Mouse (Mus musculus) heart, adult 2 months (tissue): ENCODE data around the gene Btbd3. TPM values are rescaled to one million over a fixed set of nuclear protein-coding genes. Genes with fewer than 3 reads are reported as not detected.

Experiments
- DNase-seq, 2 experiments: peaks; one replicate each; pipeline ENCODE4 v3.0.0; 2021
- H3K27ac ChIP-seq: fragments of 200-600 bp; 2 replicates; pipeline ENCODE4 v1.8.1; 2022
- H3K27me3 ChIP-seq: fragments of 200-500 bp; 2 replicates; pipeline ENCODE4 v1.6.1; 2012; ENCODE audit warnings: mild to moderate bottlenecking, low read length, inconsistent platforms, mixed read lengths; ENCODE audit not compliant: control insufficient read depth, insufficient read depth
- H3K36me3 ChIP-seq: fragments of 200-500 bp; 2 replicates; pipeline ENCODE4 v1.6.1; 2012; ENCODE audit warnings: low read length, inconsistent platforms; ENCODE audit not compliant: control insufficient read depth, insufficient read depth
- H3K4me1 ChIP-seq: fragments of 200-500 bp; 2 replicates; pipeline ENCODE4 v1.6.1; 2011; ENCODE audit warnings: low read length; ENCODE audit not compliant: control insufficient read depth, insufficient read depth
- H3K4me3 ChIP-seq: fragments of 200-600 bp; 2 replicates; pipeline ENCODE4 v1.8.1; 2022
- H3K79me2 ChIP-seq: fragments of 200-500 bp; replicated peaks from 2 replicates; pipeline ENCODE4 v1.6.1; 2012; ENCODE audit warnings: mild to moderate bottlenecking, inconsistent platforms, low read length, moderate library complexity, mixed read lengths; ENCODE audit not compliant: control insufficient read depth, insufficient read depth
- H3K9ac ChIP-seq: fragments of 200-500 bp; 2 replicates; pipeline ENCODE4 v1.6.1; 2012; ENCODE audit warnings: low read depth, mild to moderate bottlenecking, control low read depth, inconsistent platforms, low read length, mixed read lengths
- CTCF ChIP-seq: fragments of 200-600 bp; IDR thresholded peaks from 2 replicates; pipeline ENCODE4 v1.8.1; 2022; ENCODE audit warnings: antibody characterized with exemption, mild to moderate bottlenecking, moderate library complexity
- EP300 ChIP-seq: fragments of 200-500 bp; IDR thresholded peaks from 2 replicates; pipeline ENCODE4 v1.6.1; 2011; ENCODE audit warnings: low read depth, low read length, control low read depth; ENCODE audit not compliant: insufficient read depth
- POLR2A ChIP-seq: fragments of 200-500 bp; IDR thresholded peaks from 2 replicates; pipeline ENCODE4 v1.6.1; 2011; ENCODE audit warnings: mild to moderate bottlenecking, low read depth, low read length, control low read depth; ENCODE audit not compliant: insufficient read depth
- WGBS: fragments of 180-500 bp; shearing (Covaris S2); methylation state at CpG from one replicate; pipeline ENCODE4 v1.1.7; 2018; 5-methylcytosine and 5-hydroxymethylcytosine counted together
- intact Hi-C: fragments of 180-260 bp; cut with DNase I; formaldehyde crosslinking; loops from one replicate; pipeline ENCODE4 v1.15.1; 2025
- polyA plus RNA-seq: library from polyadenylated mRNA; depleted of rRNA; stranded (reverse); fragments of >200 nt; gene quantifications from 2 replicates; pipeline ENCODE4 v1.2.3, GENCODE M21; 2012
- total RNA-seq, 2 experiments: library from RNA; stranded (reverse); gene quantifications; 2 replicates each; pipeline ENCODE4 v1.2.3; 2021

Gene Btbd3
- total and polyA plus RNA-seq, 3 experiments: 7.1 to 14.4 (median 12.9) TPM

GRCm38 (mm10) chr2:138585930-138586329 is 329.6 kb downstream of the Btbd3 start:
- WGBS: 67% methylated on average over 2 of the region's 2 CpGs
- Histone ChIP-seq H3K27ac (no peak overlapping the region), H3K4me3 (no peak overlapping the region)

GRCm38 (mm10) chr2:138587335-138587734 is 331.0 kb downstream of the Btbd3 start:
- intact Hi-C loops: no loop called here
- H3K4me1 ChIP-seq: no peaks in the 10 kb centered on the region
- no peaks in the 10 kb centered on the region for H3K79me2 ChIP-seq
- DNase-seq: no peak
- TF ChIP-seq POLR2A (no peak), CTCF (no peak), EP300 (no peak)
- H3K36me3 ChIP-seq: no peaks in the 10 kb centered on the region
- 66% methylated on average over 2 of the region's 2 CpGs for WGBS
- no peak overlapping the region for H3K4me3 ChIP-seq
- no peak overlapping the region for H3K9ac ChIP-seq
- H3K27ac ChIP-seq: no peak overlapping the region
- H3K27me3 ChIP-seq: no peaks in the 10 kb centered on the region

More at GRCm38 (mm10) chr2:138585930-138586329, 329.6 kb downstream of the Btbd3 start:
- intact Hi-C loops: no loop called here
- DNase-seq: no peak
- H3K4me1 ChIP-seq: no peaks in the 10 kb centered on the region
- H3K27me3 ChIP-seq: no peaks in the 10 kb centered on the region
- TF ChIP-seq POLR2A: no peak
- TF ChIP-seq CTCF: no peak
- TF ChIP-seq EP300: no peak
- no peaks in the 10 kb centered on the region for H3K36me3 ChIP-seq
- no peak overlapping the region for H3K9ac ChIP-seq
- no peaks in the 10 kb centered on the region for H3K79me2 ChIP-seq

DNA sequence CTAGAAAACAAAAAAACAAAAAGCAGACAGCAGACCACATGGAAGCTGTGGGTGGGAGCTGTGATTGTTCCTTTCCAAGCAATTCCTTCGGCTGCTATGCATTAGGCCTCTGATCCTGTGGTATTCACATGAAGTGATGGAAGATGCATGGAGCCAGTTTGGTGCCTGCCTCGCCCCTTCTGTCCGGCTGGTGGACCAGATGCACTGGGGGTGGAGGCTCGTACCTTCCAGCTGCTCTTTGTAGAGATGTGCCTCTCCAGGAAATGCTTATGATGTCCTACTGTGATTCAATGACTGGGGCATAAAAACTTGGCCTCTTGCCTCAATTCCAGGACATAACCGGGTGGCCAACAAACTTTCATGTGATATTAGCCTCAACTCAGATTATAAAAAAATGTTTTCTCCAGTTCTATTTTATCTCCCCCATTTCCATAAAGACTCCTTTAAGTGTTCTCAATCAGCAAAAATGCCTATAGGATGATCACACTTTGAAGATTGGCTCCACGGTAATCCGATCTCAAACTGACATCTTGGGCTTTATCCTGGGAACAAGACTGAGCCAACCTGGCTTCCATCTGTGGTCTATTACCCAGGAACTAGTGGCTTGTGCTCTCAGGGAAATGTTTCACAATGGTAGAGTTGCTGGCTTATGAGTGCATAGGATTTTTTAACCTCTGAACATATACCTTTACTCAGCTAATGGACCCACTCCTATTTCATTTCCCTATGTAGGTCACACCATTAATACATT is 331.6 kb downstream of the Btbd3 start:
- no peak for TF ChIP-seq CTCF
- TF ChIP-seq EP300: no peak
- TF ChIP-seq POLR2A: no peak
- no peak overlapping the region for H3K4me3 ChIP-seq
- DNase-seq: no peak
- no peaks in the 10 kb centered on the region for H3K27me3 ChIP-seq
- H3K27ac ChIP-seq: no peak overlapping the region
- H3K36me3 ChIP-seq: no peaks in the 10 kb centered on the region
- no peaks in the 10 kb centered on the region for H3K79me2 ChIP-seq
- H3K4me1 ChIP-seq: no peaks in the 10 kb centered on the region
- 80% methylated on average over 7 of the region's 7 CpGs for WGBS
- intact Hi-C loops: no loop called here
- H3K9ac ChIP-seq: no peak overlapping the region

DNA sequence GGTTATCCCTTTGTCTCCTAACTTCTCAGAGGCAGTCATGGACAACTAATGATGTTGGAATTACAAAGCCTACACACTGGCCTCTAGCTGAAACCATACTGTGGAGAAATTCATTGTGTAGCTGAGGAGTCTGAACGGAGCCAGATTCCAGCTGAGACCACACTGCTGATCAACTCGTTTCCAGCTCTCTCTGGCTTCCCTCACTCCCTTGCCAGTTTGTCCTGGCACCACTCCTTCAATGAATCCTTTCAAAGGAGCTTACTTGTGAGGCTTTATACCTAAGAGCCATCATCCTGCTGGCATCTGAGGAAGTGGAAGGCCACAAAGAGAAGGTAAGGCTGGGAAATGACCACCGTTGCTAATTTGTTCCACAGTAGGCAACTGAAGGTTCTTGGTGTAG is 332.7 kb downstream of the Btbd3 start:
- H3K27ac ChIP-seq: no peak overlapping the region
- no peak for DNase-seq
- TF ChIP-seq CTCF (no peak), POLR2A (no peak), EP300 (no peak)
- H3K79me2 ChIP-seq: no peaks in the 10 kb centered on the region
- H3K9ac ChIP-seq: no peak overlapping the region
- no peaks in the 10 kb centered on the region for H3K4me1 ChIP-seq
- H3K36me3 ChIP-seq: no peaks in the 10 kb centered on the region
- 84% methylated on average over 3 of the region's 3 CpGs for WGBS
- H3K27me3 ChIP-seq: no peaks in the 10 kb centered on the region
- intact Hi-C loops: no loop called here
- no peak overlapping the region for H3K4me3 ChIP-seq

- no peaks in the 10 kb centered on the region for H3K79me2 ChIP-seq
- no peak overlapping the region for H3K9ac ChIP-seq
- no peak for DNase-seq
- H3K27me3 ChIP-seq: no peaks in the 10 kb centered on the region
- no peaks in the 10 kb centered on the region for H3K36me3 ChIP-seq
- H3K4me3 ChIP-seq: no peak overlapping the region
- H3K4me1 ChIP-seq: no peaks in the 10 kb centered on the region
- no peak overlapping the region for H3K27ac ChIP-seq
- WGBS: 41% methylated on average over 1 of the region's 1 CpGs
- TF ChIP-seq EP300 (no peak), POLR2A (no peak), CTCF (no peak)
- intact Hi-C loops: no loop called here
Observed at GRCm38 (mm10) chr2:138590307-138590706, 333.9 kb downstream of the Btbd3 start.

DNA sequence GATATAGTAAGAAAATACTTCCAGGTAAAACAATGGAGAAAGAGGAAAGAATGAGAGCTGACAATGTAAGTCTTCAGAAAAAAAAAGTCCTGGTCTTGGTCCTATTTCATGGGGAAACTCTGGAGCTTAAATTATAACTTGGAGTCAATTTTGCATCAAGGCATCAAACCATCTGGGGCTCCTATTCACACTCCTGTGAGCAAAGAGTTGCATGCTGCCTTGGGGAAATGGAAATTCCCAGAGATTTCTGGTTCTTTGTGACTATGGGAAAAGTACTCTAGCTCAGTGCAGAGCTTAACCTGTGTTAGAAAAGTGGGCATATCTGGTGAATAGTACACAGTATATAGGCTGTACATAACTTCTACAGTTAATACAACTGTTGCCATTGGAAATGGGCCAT is 356.0 kb downstream of the Btbd3 start:
- Histone ChIP-seq H3K36me3 (no peaks in the 10 kb centered on the region), H3K4me3 (no peak overlapping the region), H3K27me3 (no peaks in the 10 kb centered on the region), H3K79me2 (no peaks in the 10 kb centered on the region), H3K27ac (no peak overlapping the region), H3K4me1 (no peaks in the 10 kb centered on the region), H3K9ac (no peak overlapping the region)
- intact Hi-C loops: no loop called here
- DNase-seq: no peak
- no peak for TF ChIP-seq CTCF
- TF ChIP-seq POLR2A: no peak
- no peak for TF ChIP-seq EP300

- no peak overlapping the region for H3K9ac ChIP-seq
- no peaks in the 10 kb centered on the region for H3K27me3 ChIP-seq
- TF ChIP-seq CTCF (no peak), POLR2A (no peak), EP300 (no peak)
- H3K4me1 ChIP-seq: no peaks in the 10 kb centered on the region
- no peak overlapping the region for H3K4me3 ChIP-seq
- intact Hi-C loops: no loop called here
- H3K79me2 ChIP-seq: no peaks in the 10 kb centered on the region
- no peak for DNase-seq
- H3K36me3 ChIP-seq: no peaks in the 10 kb centered on the region
- 77% methylated on average over 5 of the region's 5 CpGs for WGBS
- no peak overlapping the region for H3K27ac ChIP-seq
Observed at GRCm38 (mm10) chr2:138617501-138617900, 361.1 kb downstream of the Btbd3 start.
